22 mouse cellular contexts compared by ENCODE assay signal in genomic region chr10:128389570-128389969, GRCm38 (mm10). TPM values are rescaled to one million over a fixed set of nuclear protein-coding genes. Genes with fewer than 3 reads are reported as not detected.
A peak's percentile ranks its signal among the peaks of the same experiment; 100 is the strongest.
DNase-seq lines count a peak whose midpoint lies in the region; ATAC-seq and TF ChIP-seq lines count a peak whose summit lies in the region.
"Had no signal": no experiment of that assay in that cellular context is flagged by ENCODE, and none has a peak within 500 bp of the region (broad histone marks: within the 10 kb centered on the region; RNA-seq: fewer than 3 reads in every experiment).

No protein-coding gene starts in this region.

- no peak overlapping the region for H3K4me2 ChIP-seq in heart, embryonic 14.5 days (ENCODE audit: low read length)
- H3K4me2 ChIP-seq: embryonic facial prominence, embryonic 15.5 days; heart, embryonic 11.5 days; hindbrain, embryonic 12.5 days; liver, embryonic 13.5 days had no signal

- peak overlapping the region in 1 of 2 experiments; percentile 14; a peak in 1 of 4 replicates for H3K27ac ChIP-seq in heart, embryonic 14.5 days (replicated peaks in 1 of 2; ENCODE audit: control insufficient read depth in 1 of 2, insufficient read depth in 1 of 2, low read depth in 2 of 2, low read length in 2 of 2)
- no peak overlapping the region for H3K27ac ChIP-seq in heart, embryonic 10.5 days
- H3K27ac ChIP-seq in cerebellum, adult 2 months (ENCODE audit: insufficient read depth, low read length) = no peak overlapping the region
- H3K27ac ChIP-seq in left cerebral cortex, adult 2 months = no peak overlapping the region
- H3K27ac ChIP-seq: embryonic facial prominence, embryonic 15.5 days; forebrain, embryonic 10.5 days; hindbrain, embryonic 12.5 days; liver, embryonic 13.5 days had no signal

- peaks cover 96% of the 10 kb centered on the region for H3K36me3 ChIP-seq in heart, embryonic 14.5 days (ENCODE audit: control insufficient read depth, insufficient read depth, low read length)
- H3K36me3 ChIP-seq in heart, embryonic 10.5 days = peaks cover 100% of the 10 kb centered on the region

- DNase-seq in heart, embryonic 10.5 days (ENCODE audit: low spot score) = no peak
- peak; percentile 35 for DNase-seq in ovary, postnatal 36 days (ENCODE audit: low spot score)
- DNase-seq in ovary, postnatal 14 days (ENCODE audit: low spot score) = no peak
- peak; percentile 87 for DNase-seq in adrenal gland, postnatal 14 days
- DNase-seq in cerebellum, adult 2 months = no peak
- no peak for DNase-seq in left cerebral cortex, adult 2 months (ENCODE audit: extremely low spot score in 1 of 2, low spot score in 2 of 2)
- DNase-seq: gastrocnemius, postnatal 10 days; layer of hippocampus, postnatal 36 days; liver, embryonic 13.5 days; right cerebral cortex, postnatal 4 days; thymus, adult 2 months had no signal

- intact Hi-C loops in left cerebral cortex, adult 2 months (cut with DNase I) = no loop called here

- H3K9ac ChIP-seq in heart, embryonic 14.5 days (ENCODE audit: low read length) = 0 out of 2 replicates have a peak overlapping the region, but pooled peaks have one; percentile 21
- H3K9ac ChIP-seq: embryonic facial prominence, embryonic 15.5 days; hindbrain, embryonic 12.5 days; liver, embryonic 13.5 days had no signal

- TF ChIP-seq CTCF in cerebellum, adult 2 months (IDR thresholded peaks at IDR 0.05; ENCODE audit: borderline replicate concordance, insufficient read depth, low read depth, low read length) = no peak
- no peak for TF ChIP-seq CTCF in left cerebral cortex, adult 2 months (IDR thresholded peaks at IDR 0.05)

- no peaks in the 10 kb centered on the region for H3K9me3 ChIP-seq in heart, embryonic 14.5 days (ENCODE audit: control insufficient read depth, low read length)
- no peaks in the 10 kb centered on the region for H3K9me3 ChIP-seq in heart, embryonic 10.5 days
- H3K9me3 ChIP-seq: embryonic facial prominence, embryonic 15.5 days; forebrain, embryonic 10.5 days; hindbrain, embryonic 12.5 days; liver, embryonic 13.5 days had no signal

- H3K4me3 ChIP-seq in heart, embryonic 14.5 days (ENCODE audit: control insufficient read depth in 1 of 2, insufficient read depth in 1 of 2, low read depth in 1 of 2, low read length in 2 of 2) = no peak overlapping the region
- H3K4me3 ChIP-seq in heart, embryonic 10.5 days = no peak overlapping the region
- no peak overlapping the region for H3K4me3 ChIP-seq in cerebellum, adult 2 months (replicated peaks; ENCODE audit: insufficient read depth, low read depth, low read length)
- no peak overlapping the region for H3K4me3 ChIP-seq in left cerebral cortex, adult 2 months
- H3K4me3 ChIP-seq: embryonic facial prominence, embryonic 15.5 days; forebrain, embryonic 10.5 days; hindbrain, embryonic 12.5 days; liver, embryonic 13.5 days had no signal

- H3K4me1 ChIP-seq in heart, embryonic 14.5 days (ENCODE audit: control insufficient read depth in 2 of 2, insufficient read depth in 2 of 2, low read length in 2 of 2) = peaks cover 0 to 13% of the 10 kb centered on the region in 2 experiments; a peak in 3 of 4 replicates
- peaks cover 22% of the 10 kb centered on the region for H3K4me1 ChIP-seq in heart, embryonic 10.5 days
- peaks cover 22% of the 10 kb centered on the region for H3K4me1 ChIP-seq in cerebellum, adult 2 months (ENCODE audit: control insufficient read depth, insufficient read depth, low read length)

- no peak for ATAC-seq in heart, embryonic 14.5 days (ENCODE audit: insufficient number of reproducible peaks, insufficient read depth, low FRiP score, low read depth)
- ATAC-seq in monocyte, adult 5-6 weeks (replicated peaks; ENCODE audit: insufficient number of reproducible peaks, low FRiP score, low TSS enrichment, poor library complexity, severe bottlenecking) = peak; percentile 19; the same call in 1 of the 2 replicates
- ATAC-seq: activated CD4-positive, CD25-positive, alpha-beta regulatory T cell, adult 4 months; inflammation-experienced regulatory T-cells, adult 6 months; midbrain, embryonic 16.5 days; Patski had no signal

- no peak for TF ChIP-seq POLR2A in cerebellum, adult 2 months (IDR thresholded peaks at IDR 0.05; ENCODE audit: borderline replicate concordance, insufficient read depth, low read length)

- H3K27me3 ChIP-seq in heart, embryonic 14.5 days (ENCODE audit: control insufficient read depth, insufficient read depth, low read length) = no peaks in the 10 kb centered on the region
- no peaks in the 10 kb centered on the region for H3K27me3 ChIP-seq in heart, embryonic 10.5 days (ENCODE audit: insufficient read depth, poor library complexity, severe bottlenecking)
- H3K27me3 ChIP-seq in cerebellum, adult 2 months (ENCODE audit: control insufficient read depth, insufficient read depth, low read length) = no peaks in the 10 kb centered on the region
- H3K27me3 ChIP-seq: embryonic facial prominence, embryonic 15.5 days; hindbrain, embryonic 12.5 days; liver, embryonic 13.5 days; Patski had no signal

- WGBS in heart, embryonic 14.5 days = 51% methylated on average over 6 of the region's 6 CpGs
- 79% methylated on average over 6 of the region's 6 CpGs for WGBS in heart, embryonic 10.5 days
- 43% methylated on average over 6 of the region's 6 CpGs for WGBS in cerebellum, adult 2 months

RNA-seq across cellular contexts. Expression of gene Slc39a5, which starts 11.5 kb away (rescaled TPM):
- not detected in 2 replicates for polyA plus RNA-seq in heart, embryonic 14.5 days (2014; fragmentation: Nextera tagmentation; extraction: Ambion mirVana)
- 0.07 and 2.4 TPM in 2 replicates for polyA plus RNA-seq in heart, embryonic 10.5 days (2016; fragmentation: Nextera tagmentation; extraction: Ambion mirVana)
- total RNA-seq in adrenal gland, postnatal 14 days (2021) = 0.78 TPM in 1 of 2 replicates, not detected in the other
- total RNA-seq in monocyte, adult 5-6 weeks (2017) = not detected in 3 replicates
- polyA plus RNA-seq in cerebellum, adult 2 months (2012; rRNA removed) = 0.13 TPM in 1 of 2 replicates, not detected in the other
- total RNA-seq in left cerebral cortex, adult 2 months (2021) = not detected
- total RNA-seq: gastrocnemius, postnatal 10 days; layer of hippocampus, postnatal 36 days had no signal
- polyA plus RNA-seq: activated CD4-positive, CD25-positive, alpha-beta regulatory T cell, adult 4 months; forebrain, embryonic 10.5 days; inflammation-experienced regulatory T-cells, adult 6 months; midbrain, embryonic 16.5 days; neural tube, embryonic 11.5 days had no signal

RNA-seq across cellular contexts. Expression of gene Ankrd52, which starts 12.7 kb away (rescaled TPM):
- polyA plus RNA-seq in heart, embryonic 14.5 days (2014; fragmentation: Nextera tagmentation; extraction: Ambion mirVana) = 7.9 and 9.9 TPM in 2 replicates
- polyA plus RNA-seq in heart, embryonic 10.5 days (2016; fragmentation: Nextera tagmentation; extraction: Ambion mirVana) = 10.9 and 12.7 TPM in 2 replicates
- total RNA-seq in adrenal gland, postnatal 14 days (2021) = 66.7 and 66.9 TPM in 2 replicates
- total RNA-seq in monocyte, adult 5-6 weeks (2017) = 6.5 to 18.2 TPM (median 8.3 TPM) in 3 replicates
- 40.6 and 41.6 TPM in 2 replicates for polyA plus RNA-seq in cerebellum, adult 2 months (2012; rRNA removed)
- total RNA-seq in left cerebral cortex, adult 2 months (2021) = 10 to 100 TPM; 60.8 to 63.9 TPM

RNA-seq across cellular contexts. Expression of gene Coq10a, which starts 20.8 kb away (rescaled TPM):
- 23.5 TPM in 2 replicates for polyA plus RNA-seq in heart, embryonic 14.5 days (2014; fragmentation: Nextera tagmentation; extraction: Ambion mirVana)
- polyA plus RNA-seq in heart, embryonic 10.5 days (2016; fragmentation: Nextera tagmentation; extraction: Ambion mirVana) = 9.7 and 10.7 TPM in 2 replicates
- total RNA-seq in adrenal gland, postnatal 14 days (2021) = 103 and 111 TPM in 2 replicates
- 18.2 to 21.9 TPM (median 19.4 TPM) in 3 replicates for total RNA-seq in monocyte, adult 5-6 weeks (2017)
- polyA plus RNA-seq in cerebellum, adult 2 months (2012; rRNA removed) = 115 and 117 TPM in 2 replicates
- total RNA-seq in left cerebral cortex, adult 2 months (2021) = 10 to 100 TPM; 53.0 to 54.6 TPM

RNA-seq across cellular contexts. Expression of gene Nabp2, which starts 21.7 kb away (rescaled TPM):
- 64.5 and 66.6 TPM in 2 replicates for polyA plus RNA-seq in heart, embryonic 14.5 days (2014; fragmentation: Nextera tagmentation; extraction: Ambion mirVana)
- 76.5 and 87.9 TPM in 2 replicates for polyA plus RNA-seq in heart, embryonic 10.5 days (2016; fragmentation: Nextera tagmentation; extraction: Ambion mirVana)
- total RNA-seq in adrenal gland, postnatal 14 days (2021) = 59.8 and 65.2 TPM in 2 replicates
- 34.6 to 49.4 TPM (median 44.2 TPM) in 3 replicates for total RNA-seq in monocyte, adult 5-6 weeks (2017)
- polyA plus RNA-seq in cerebellum, adult 2 months (2012; rRNA removed) = 78.9 and 83.6 TPM in 2 replicates
- 10 to 100 TPM; 87.0 to 91.1 TPM for total RNA-seq in left cerebral cortex, adult 2 months (2021)

RNA-seq across cellular contexts. Expression of gene Rnf41, which starts 21.9 kb away (rescaled TPM):
- 23.7 and 24.6 TPM in 2 replicates for polyA plus RNA-seq in heart, embryonic 14.5 days (2014; fragmentation: Nextera tagmentation; extraction: Ambion mirVana)
- polyA plus RNA-seq in heart, embryonic 10.5 days (2016; fragmentation: Nextera tagmentation; extraction: Ambion mirVana) = 31.0 and 34.3 TPM in 2 replicates
- total RNA-seq in adrenal gland, postnatal 14 days (2021) = 38.4 and 40.2 TPM in 2 replicates
- 16.2 to 36.8 TPM (median 28.3 TPM) in 3 replicates for total RNA-seq in monocyte, adult 5-6 weeks (2017)
- 88.0 and 90.5 TPM in 2 replicates for polyA plus RNA-seq in cerebellum, adult 2 months (2012; rRNA removed)
- total RNA-seq in left cerebral cortex, adult 2 months (2021) = 10 to 100 TPM; 74.0 to 76.6 TPM

Comparison
In these comparisons a context has a peak if more than half of its experiments do, and no peak if none do; other contexts are left out.
1. DNase-seq: peak in ovary, postnatal 36 days (single experiment) and adrenal gland, postnatal 14 days (single experiment); none in heart, embryonic 10.5 days (single experiment), ovary, postnatal 14 days (single experiment), cerebellum, adult 2 months (0 of 2) and left cerebral cortex, adult 2 months (0 of 2).